Mouse (Mus musculus) erythroblast, embryonic 14.5 days (primary cell): Measurements from ENCODE around the gene Rsph6a. TPM values are rescaled to one million over a fixed set of nuclear protein-coding genes. Genes with fewer than 3 reads are reported as not detected.

ENCODE experiments used
- H3K27me3 ChIP-seq: 2 replicates; pipeline ENCODE4 v1.6.1; 2012; ENCODE audit warnings: inconsistent platforms; ENCODE audit not compliant: control insufficient read depth
- H3K36me3 ChIP-seq: 2 replicates; pipeline ENCODE4 v1.6.1; 2012; ENCODE audit warnings: mild to moderate bottlenecking, inconsistent platforms; ENCODE audit not compliant: control insufficient read depth
- H3K4me1 ChIP-seq: 2 replicates; pipeline ENCODE4 v1.6.1; 2012; ENCODE audit warnings: inconsistent platforms; ENCODE audit not compliant: control insufficient read depth
- H3K4me3 ChIP-seq: replicated peaks from 2 replicates; pipeline ENCODE3; 2012; ENCODE audit warnings: moderate library complexity, mild to moderate bottlenecking, inconsistent platforms
- H3K9me3 ChIP-seq: 2 replicates; pipeline ENCODE4 v1.6.1; 2012; ENCODE audit warnings: low read length, inconsistent platforms, mixed read lengths; ENCODE audit not compliant: control insufficient read depth
- GATA1 ChIP-seq: IDR thresholded peaks from 2 replicates; pipeline ENCODE4 v1.6.1; 2012; ENCODE audit warnings: low read length, inconsistent platforms, mixed read lengths
- TAL1 ChIP-seq: IDR thresholded peaks from 3 replicates; pipeline ENCODE4 v1.6.1; 2012; ENCODE audit warnings: low read length, inconsistent platforms, mixed read lengths
- polyA plus RNA-seq: library from polyadenylated mRNA; stranded (reverse); fragments of >175 nt; gene quantifications from 2 replicates; pipeline ENCODE4 v1.2.3, GENCODE M21; 2012

Rsph6a gene
- polyA plus RNA-seq, 1 experiment = not detected

GRCm38 (mm10) chr7:19029084-19029653, 25.3 kb upstream of the Rsph6a start:
- Histone ChIP-seq H3K27me3 (no peaks in the 10 kb centered on the region), H3K4me3 (no peak overlapping the region), H3K4me1 (peaks cover 35% of the 10 kb centered on the region), H3K9me3 (no peaks in the 10 kb centered on the region), H3K36me3 (peaks cover 61% of the 10 kb centered on the region)
- TF ChIP-seq TAL1 (no peak), GATA1 (no peak)

GRCm38 (mm10) chr7:19031641-19032040, 22.8 kb upstream of the Rsph6a start:
- TF ChIP-seq TAL1 (no peak), GATA1 (no peak)
- Histone ChIP-seq H3K4me3 (no peak overlapping the region), H3K36me3 (peaks cover 84% of the 10 kb centered on the region), H3K27me3 (no peaks in the 10 kb centered on the region), H3K9me3 (no peaks in the 10 kb centered on the region), H3K4me1 (peaks cover 14% of the 10 kb centered on the region)

- H3K27me3 ChIP-seq = no peaks in the 10 kb centered on the region
- no peak overlapping the region for H3K4me3 ChIP-seq
- TF ChIP-seq TAL1 (no peak), GATA1 (no peak)
- peaks cover 99% of the 10 kb centered on the region for H3K36me3 ChIP-seq
- H3K4me1 ChIP-seq = no peaks in the 10 kb centered on the region
- H3K9me3 ChIP-seq = no peaks in the 10 kb centered on the region
Measured at GRCm38 (mm10) chr7:19044616-19045015, 9.9 kb upstream of the Rsph6a start.

GRCm38 (mm10) chr7:19046286-19047069, 8.0 kb upstream of the Rsph6a start:
- TF ChIP-seq TAL1 (no peak), GATA1 (no peak)
- H3K9me3 ChIP-seq = no peaks in the 10 kb centered on the region
- no peaks in the 10 kb centered on the region for H3K27me3 ChIP-seq
- peaks cover 99% of the 10 kb centered on the region for H3K36me3 ChIP-seq
- no peak overlapping the region for H3K4me3 ChIP-seq
- H3K4me1 ChIP-seq = no peaks in the 10 kb centered on the region

DNA sequence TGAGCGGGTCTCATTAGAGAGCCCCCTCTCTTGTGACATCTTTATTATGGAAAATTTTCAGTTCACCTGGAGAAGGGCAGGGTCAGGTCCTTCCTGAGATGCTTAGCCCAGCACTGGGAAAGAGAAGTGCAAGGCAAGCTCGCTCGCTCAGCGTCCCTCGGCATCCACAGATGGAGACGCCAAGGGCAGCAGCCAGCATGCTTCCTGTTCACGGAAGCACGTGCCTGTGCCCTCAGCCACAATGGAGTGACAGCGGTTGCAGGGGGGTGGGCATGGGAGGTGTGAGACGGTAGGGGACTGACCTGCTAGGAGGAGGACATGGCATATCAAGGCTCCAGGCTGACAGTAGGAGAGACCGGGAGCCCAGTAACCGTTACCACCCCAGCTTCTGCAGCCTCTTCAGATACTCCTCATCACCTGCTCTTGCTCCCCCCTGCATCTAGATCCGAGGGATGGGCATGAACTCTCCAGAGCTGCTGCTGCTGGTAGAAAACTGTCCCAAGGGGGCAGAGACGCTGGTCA, 6.4 kb upstream of the Rsph6a start:
- Histone ChIP-seq H3K36me3 (peaks cover 99% of the 10 kb centered on the region), H3K4me1 (no peaks in the 10 kb centered on the region), H3K9me3 (no peaks in the 10 kb centered on the region), H3K27me3 (no peaks in the 10 kb centered on the region), H3K4me3 (no peak overlapping the region)
- no peak for TF ChIP-seq GATA1
- no peak for TF ChIP-seq TAL1

DNA sequence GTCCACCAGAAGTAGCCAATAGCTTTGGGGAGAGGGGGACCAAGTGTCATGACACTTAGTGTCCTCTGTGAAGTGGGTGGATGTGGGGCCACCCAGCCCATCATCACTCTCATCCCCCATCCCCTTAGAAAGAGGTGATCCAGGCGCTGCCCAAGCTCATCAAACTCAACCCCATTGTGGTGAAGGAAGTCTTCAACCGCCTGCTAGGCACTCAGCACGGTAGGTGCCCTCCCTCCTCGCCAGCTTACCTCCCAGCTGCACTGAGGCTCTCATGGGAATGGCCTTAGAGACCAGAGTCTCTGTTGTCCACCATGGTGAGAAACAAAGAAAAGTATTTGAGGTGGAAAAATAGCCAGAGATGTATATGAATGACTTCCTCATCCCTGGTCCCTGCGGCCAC, 5.2 kb upstream of the Rsph6a start:
- peaks cover 98% of the 10 kb centered on the region for H3K36me3 ChIP-seq
- no peaks in the 10 kb centered on the region for H3K9me3 ChIP-seq
- H3K4me3 ChIP-seq = no peak overlapping the region
- no peaks in the 10 kb centered on the region for H3K4me1 ChIP-seq
- TF ChIP-seq GATA1 = no peak
- no peak for TF ChIP-seq TAL1
- H3K27me3 ChIP-seq = no peaks in the 10 kb centered on the region

GRCm38 (mm10) chr7:19050172-19050571, 4.3 kb upstream of the Rsph6a start:
- H3K27me3 ChIP-seq = no peaks in the 10 kb centered on the region
- TF ChIP-seq TAL1 (no peak), GATA1 (no peak)
- H3K4me3 ChIP-seq = no peak overlapping the region
- H3K36me3 ChIP-seq = peaks cover 98% of the 10 kb centered on the region
- H3K9me3 ChIP-seq = no peaks in the 10 kb centered on the region
- H3K4me1 ChIP-seq = no peaks in the 10 kb centered on the region

- Histone ChIP-seq H3K27me3 (no peaks in the 10 kb centered on the region), H3K36me3 (peaks cover 90% of the 10 kb centered on the region), H3K4me3 (no peak overlapping the region), H3K9me3 (no peaks in the 10 kb centered on the region), H3K4me1 (no peaks in the 10 kb centered on the region)
- TF ChIP-seq GATA1 (no peak), TAL1 (no peak)
Measured at GRCm38 (mm10) chr7:19051161-19051560, 3.3 kb upstream of the Rsph6a start.

DNA sequence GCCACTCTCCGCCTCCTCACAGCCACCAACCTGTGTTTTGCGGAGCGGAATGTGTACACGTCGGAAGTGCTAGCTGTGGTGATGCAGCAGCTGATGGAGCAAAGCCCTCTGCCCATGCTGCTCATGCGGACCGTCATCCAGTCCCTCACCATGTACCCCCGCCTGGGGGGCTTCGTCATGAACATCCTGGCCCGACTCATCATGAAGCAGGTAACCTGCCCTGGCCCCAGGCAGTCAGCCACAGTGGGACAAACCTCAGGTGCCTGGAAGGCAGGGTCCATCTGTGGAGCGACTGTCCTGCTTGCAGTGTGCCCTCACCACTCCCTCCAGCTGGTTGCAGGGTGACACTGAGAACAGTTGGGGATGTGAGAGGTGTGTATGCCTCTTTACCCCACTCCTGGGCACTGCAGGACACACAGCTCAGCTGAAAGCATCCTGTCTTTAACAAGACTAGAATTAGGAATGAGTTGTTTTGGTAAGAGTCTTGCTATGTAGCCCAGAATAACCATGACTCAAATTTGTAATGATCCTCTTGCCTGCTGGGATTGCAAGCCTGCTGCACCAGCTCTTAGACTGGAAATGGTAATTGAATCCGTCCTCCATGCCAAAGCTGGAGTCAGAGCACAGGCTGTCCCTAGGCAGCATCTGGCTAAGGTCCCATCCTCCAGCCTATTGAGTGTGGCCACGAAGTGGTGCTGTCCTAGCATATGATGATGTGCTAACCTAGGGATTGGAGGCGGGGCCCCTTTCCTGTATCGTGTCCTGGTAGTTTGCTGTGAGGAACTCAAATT, 1.9 kb upstream of the Rsph6a start:
- Histone ChIP-seq H3K36me3 (peaks cover 76% of the 10 kb centered on the region), H3K4me1 (no peaks in the 10 kb centered on the region), H3K27me3 (no peaks in the 10 kb centered on the region), H3K9me3 (no peaks in the 10 kb centered on the region), H3K4me3 (no peak overlapping the region)
- TF ChIP-seq GATA1 (no peak), TAL1 (no peak)
